Mouse (Mus musculus): ENCODE data around the gene Dph2. TPM values are rescaled to one million over a fixed set of nuclear protein-coding genes. Genes with fewer than 3 reads are reported as not detected.

Dph2 gene
- polyA plus RNA-seq, 1 experiment from 2014 or later, result 28.4 TPM

- H3K9me3 ChIP-seq (ENCODE audit: control insufficient read depth, low read length), result no peaks in the 10 kb centered on the region
- H3K4me3 ChIP-seq (ENCODE audit: low read depth, low read length), result no peak overlapping the region
- peaks cover 3% of the 10 kb centered on the region; the same call in 1 of the 2 replicates for H3K4me1 ChIP-seq (replicated peaks; ENCODE audit: control insufficient read depth, insufficient read depth, low read length)
- H3K36me3 ChIP-seq (ENCODE audit: control insufficient read depth, insufficient read depth, low read length), result peaks cover 23% of the 10 kb centered on the region
- H3K27ac ChIP-seq (ENCODE audit: low read depth, low read length), result no peak overlapping the region
- no peaks in the 10 kb centered on the region for H3K27me3 ChIP-seq (ENCODE audit: control insufficient read depth, insufficient read depth, low read length)
- ATAC-seq (replicated peaks; ENCODE audit: low FRiP score) (no peak), DNase-seq (ENCODE audit: low spot score) (no peak)
- H3K4me2 ChIP-seq (ENCODE audit: low read depth, low read length, severe bottlenecking), result no peak overlapping the region
- WGBS, result 91% methylated on average over 10 of the region's 10 CpGs
- H3K9ac ChIP-seq (ENCODE audit: low read length), result no peak overlapping the region
These were observed 12.3 kb upstream of the Dph2 start for GRCm38 (mm10) chr4:117904094-117904493.

GRCm38 (mm10) chr4:117898111-117898510 is 6.3 kb upstream of the Dph2 start:
- H3K36me3 ChIP-seq (ENCODE audit: control insufficient read depth, insufficient read depth, low read length), result peaks cover 11% of the 10 kb centered on the region
- 89% methylated on average over 3 of the region's 3 CpGs for WGBS

GRCm38 (mm10) chr4:117896031-117896430 is 4.2 kb upstream of the Dph2 start:
- H3K9me3 ChIP-seq (ENCODE audit: control insufficient read depth, low read length), result no peaks in the 10 kb centered on the region
- peaks cover 8% of the 10 kb centered on the region for H3K4me1 ChIP-seq (replicated peaks; ENCODE audit: control insufficient read depth, insufficient read depth, low read length)
- WGBS, result 92% methylated on average over 6 of the region's 6 CpGs
- DNase-seq (ENCODE audit: low spot score), result no peak
- H3K9ac ChIP-seq (ENCODE audit: low read length), result no peak overlapping the region
- no peak overlapping the region for H3K4me2 ChIP-seq (ENCODE audit: low read depth, low read length, severe bottlenecking)
- no peak overlapping the region for H3K4me3 ChIP-seq (ENCODE audit: low read depth, low read length)
- peaks cover 7% of the 10 kb centered on the region; the same call in 1 of the 2 replicates for H3K36me3 ChIP-seq (ENCODE audit: control insufficient read depth, insufficient read depth, low read length)
- no peaks in the 10 kb centered on the region for H3K27me3 ChIP-seq (ENCODE audit: control insufficient read depth, insufficient read depth, low read length)
- no peak for ATAC-seq (replicated peaks; ENCODE audit: low FRiP score)
- H3K27ac ChIP-seq (ENCODE audit: low read depth, low read length), result no peak overlapping the region

More at GRCm38 (mm10) chr4:117898111-117898510, 6.3 kb upstream of the Dph2 start:
- Histone ChIP-seq H3K27ac (ENCODE audit: low read depth, low read length) (no peak overlapping the region), H3K9ac (ENCODE audit: low read length) (no peak overlapping the region), H3K4me1 (replicated peaks; ENCODE audit: control insufficient read depth, insufficient read depth, low read length) (no peaks in the 10 kb centered on the region), H3K9me3 (ENCODE audit: control insufficient read depth, low read length) (no peaks in the 10 kb centered on the region), H3K4me3 (ENCODE audit: low read depth, low read length) (no peak overlapping the region), H3K27me3 (ENCODE audit: control insufficient read depth, insufficient read depth, low read length) (no peaks in the 10 kb centered on the region), H3K4me2 (ENCODE audit: low read depth, low read length, severe bottlenecking) (no peak overlapping the region)
- no peak for DNase-seq (ENCODE audit: low spot score)
- ATAC-seq (replicated peaks; ENCODE audit: low FRiP score), result no peak

DNA sequence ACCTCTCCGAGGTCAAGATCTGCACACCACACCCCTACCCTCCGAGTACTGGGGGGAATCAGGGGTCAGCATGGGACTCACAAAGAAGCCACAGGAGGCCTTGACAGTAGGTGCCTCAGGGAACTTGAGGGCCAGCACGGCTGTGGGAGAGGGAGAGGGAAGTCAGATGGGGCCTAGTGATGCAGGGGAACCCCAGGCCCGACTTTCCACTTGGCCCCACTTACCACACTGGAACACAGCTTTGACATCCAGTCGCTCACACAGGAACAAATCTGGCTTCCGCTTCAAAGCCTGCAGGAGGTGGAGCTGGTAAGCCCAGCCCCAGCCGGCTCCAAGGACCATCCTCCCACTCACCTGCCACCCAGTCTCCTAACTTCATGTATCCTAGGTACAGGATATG is 3.5 kb upstream of the Dph2 start:
- Histone ChIP-seq H3K4me2 (ENCODE audit: low read depth, low read length, severe bottlenecking) (no peak overlapping the region), H3K4me3 (ENCODE audit: low read depth, low read length) (no peak overlapping the region), H3K9ac (ENCODE audit: low read length) (no peak overlapping the region), H3K27ac (ENCODE audit: low read depth, low read length) (no peak overlapping the region), H3K27me3 (ENCODE audit: control insufficient read depth, insufficient read depth, low read length) (no peaks in the 10 kb centered on the region), H3K36me3 (ENCODE audit: control insufficient read depth, insufficient read depth, low read length) (peaks cover 4% of the 10 kb centered on the region; the same call in 1 of the 2 replicates), H3K4me1 (replicated peaks; ENCODE audit: control insufficient read depth, insufficient read depth, low read length) (peaks cover 11% of the 10 kb centered on the region), H3K9me3 (ENCODE audit: control insufficient read depth, low read length) (no peaks in the 10 kb centered on the region)
- no peak for DNase-seq (ENCODE audit: low spot score)
- WGBS, result 87% methylated on average over 7 of the region's 7 CpGs
- no peak for ATAC-seq (replicated peaks; ENCODE audit: low FRiP score)

GRCm38 (mm10) chr4:117894601-117895000 is 2.8 kb upstream of the Dph2 start:
- no peak overlapping the region for H3K9ac ChIP-seq (ENCODE audit: low read length)
- H3K9me3 ChIP-seq (ENCODE audit: control insufficient read depth, low read length), result no peaks in the 10 kb centered on the region
- DNase-seq (ENCODE audit: low spot score), result no peak
- no peak overlapping the region for H3K4me2 ChIP-seq (ENCODE audit: low read depth, low read length, severe bottlenecking)
- H3K27ac ChIP-seq (ENCODE audit: low read depth, low read length), result no peak overlapping the region
- H3K27me3 ChIP-seq (ENCODE audit: control insufficient read depth, insufficient read depth, low read length), result no peaks in the 10 kb centered on the region
- H3K4me1 ChIP-seq (replicated peaks; ENCODE audit: control insufficient read depth, insufficient read depth, low read length), result peaks cover 11% of the 10 kb centered on the region
- H3K36me3 ChIP-seq (ENCODE audit: control insufficient read depth, insufficient read depth, low read length), result no peaks in the 10 kb centered on the region; the same call in 1 of the 2 replicates
- no peak overlapping the region for H3K4me3 ChIP-seq (ENCODE audit: low read depth, low read length)
- no peak for ATAC-seq (replicated peaks; ENCODE audit: low FRiP score)
- 97% methylated on average over 8 of the region's 8 CpGs for WGBS

- H3K4me1 ChIP-seq (replicated peaks; ENCODE audit: control insufficient read depth, insufficient read depth, low read length), result peaks cover 11% of the 10 kb centered on the region
- H3K27ac ChIP-seq (ENCODE audit: low read depth, low read length), result no peak overlapping the region
- no peak overlapping the region for H3K4me2 ChIP-seq (ENCODE audit: low read depth, low read length, severe bottlenecking)
- 23% methylated on average over 9 of the region's 9 CpGs for WGBS
- peak; percentile 75 for DNase-seq (ENCODE audit: low spot score)
- no peak overlapping the region for H3K4me3 ChIP-seq (ENCODE audit: low read depth, low read length)
- H3K9ac ChIP-seq (ENCODE audit: low read length), result no peak overlapping the region
- ATAC-seq (replicated peaks; ENCODE audit: low FRiP score), result no peak
- H3K9me3 ChIP-seq (ENCODE audit: control insufficient read depth, low read length), result no peaks in the 10 kb centered on the region
- H3K27me3 ChIP-seq (ENCODE audit: control insufficient read depth, insufficient read depth, low read length), result no peaks in the 10 kb centered on the region
- no peaks in the 10 kb centered on the region; the same call in 1 of the 2 replicates for H3K36me3 ChIP-seq (ENCODE audit: control insufficient read depth, insufficient read depth, low read length)
These were observed 1.5 kb upstream of the Dph2 start for GRCm38 (mm10) chr4:117893376-117893775.

DNA sequence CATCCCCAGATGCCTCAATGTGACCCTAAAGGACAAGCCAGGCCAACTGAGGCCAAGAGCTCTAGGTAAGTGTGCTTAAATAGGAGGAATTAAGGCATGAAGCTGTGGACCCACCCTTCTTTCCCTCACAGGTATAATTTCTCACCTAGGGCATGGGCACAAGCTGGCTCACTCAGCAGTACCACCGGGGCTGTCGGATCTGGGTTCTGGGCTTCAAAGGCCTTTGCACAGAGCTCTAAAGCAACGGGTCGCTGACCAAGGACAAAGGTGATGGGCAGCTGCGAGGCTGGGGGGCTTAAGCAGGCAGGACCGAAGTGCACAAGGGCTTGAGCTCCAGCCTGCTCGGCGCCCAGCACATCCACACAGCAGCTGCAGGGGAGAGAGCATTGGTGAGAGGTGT is 1.1 kb downstream of the Dph2 start:
- DNase-seq (ENCODE audit: low spot score), result no peak
- Histone ChIP-seq H3K27me3 (ENCODE audit: control insufficient read depth, insufficient read depth, low read length) (no peaks in the 10 kb centered on the region), H3K9me3 (ENCODE audit: control insufficient read depth, low read length) (no peaks in the 10 kb centered on the region), H3K9ac (ENCODE audit: low read length) (no peak overlapping the region), H3K4me2 (ENCODE audit: low read depth, low read length, severe bottlenecking) (peak overlapping the region; percentile 74; the same call in 1 of the 2 replicates), H3K4me3 (ENCODE audit: low read depth, low read length) (peak overlapping the region; percentile 75; the same call in 1 of the 2 replicates), H3K27ac (ENCODE audit: low read depth, low read length) (no peak overlapping the region), H3K4me1 (replicated peaks; ENCODE audit: control insufficient read depth, insufficient read depth, low read length) (peaks cover 19% of the 10 kb centered on the region), H3K36me3 (ENCODE audit: control insufficient read depth, insufficient read depth, low read length) (no peaks in the 10 kb centered on the region; the same call in 1 of the 2 replicates)
- no peak for ATAC-seq (replicated peaks; ENCODE audit: low FRiP score)
- WGBS, result 66% methylated on average over 8 of the region's 8 CpGs

DNA sequence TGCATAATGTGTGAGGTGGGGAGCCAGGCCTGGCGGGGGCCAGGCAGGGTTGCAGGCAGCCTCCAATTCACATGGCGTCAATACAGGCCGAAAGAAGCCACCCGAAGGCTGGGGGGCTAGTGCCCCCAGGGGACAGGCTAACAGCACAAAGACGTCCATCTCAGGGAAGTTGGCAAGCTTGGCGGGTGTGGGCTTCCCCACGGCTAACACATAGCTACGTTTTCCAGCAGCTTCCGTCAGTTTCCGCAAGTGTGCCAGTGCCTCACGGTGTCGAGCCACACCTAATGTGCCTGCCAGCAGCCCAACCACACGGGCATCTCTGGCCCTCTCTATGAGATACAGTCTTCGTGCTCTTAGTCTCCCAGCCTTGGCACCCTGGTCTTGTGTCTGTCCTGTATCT is 1.8 kb downstream of the Dph2 start:
- Histone ChIP-seq H3K27ac (ENCODE audit: low read depth, low read length) (no peak overlapping the region), H3K4me2 (ENCODE audit: low read depth, low read length, severe bottlenecking) (no peak overlapping the region), H3K4me1 (replicated peaks; ENCODE audit: control insufficient read depth, insufficient read depth, low read length) (peaks cover 19% of the 10 kb centered on the region), H3K36me3 (ENCODE audit: control insufficient read depth, insufficient read depth, low read length) (no peaks in the 10 kb centered on the region; the same call in 1 of the 2 replicates), H3K27me3 (ENCODE audit: control insufficient read depth, insufficient read depth, low read length) (no peaks in the 10 kb centered on the region), H3K4me3 (ENCODE audit: low read depth, low read length) (no peak overlapping the region), H3K9ac (ENCODE audit: low read length) (no peak overlapping the region), H3K9me3 (ENCODE audit: control insufficient read depth, low read length) (no peaks in the 10 kb centered on the region)
- DNase-seq (ENCODE audit: low spot score) (no peak), ATAC-seq (replicated peaks; ENCODE audit: low FRiP score) (no peak)
- WGBS, result 90% methylated on average over 14 of the region's 14 CpGs

GRCm38 (mm10) chr4:117889471-117889870 is 2.4 kb downstream of the Dph2 start:
- Histone ChIP-seq H3K4me3 (ENCODE audit: low read depth, low read length) (no peak overlapping the region), H3K4me2 (ENCODE audit: low read depth, low read length, severe bottlenecking) (no peak overlapping the region), H3K4me1 (replicated peaks; ENCODE audit: control insufficient read depth, insufficient read depth, low read length) (peaks cover 19% of the 10 kb centered on the region), H3K36me3 (ENCODE audit: control insufficient read depth, insufficient read depth, low read length) (no peaks in the 10 kb centered on the region; the same call in 1 of the 2 replicates), H3K27ac (ENCODE audit: low read depth, low read length) (no peak overlapping the region), H3K9ac (ENCODE audit: low read length) (no peak overlapping the region), H3K9me3 (ENCODE audit: control insufficient read depth, low read length) (no peaks in the 10 kb centered on the region), H3K27me3 (ENCODE audit: control insufficient read depth, insufficient read depth, low read length) (no peaks in the 10 kb centered on the region)
- DNase-seq (ENCODE audit: low spot score), result no peak
- 90% methylated on average over 15 of the region's 15 CpGs for WGBS
- no peak for ATAC-seq (replicated peaks; ENCODE audit: low FRiP score)

Measured in forebrain, embryonic 11.5 days (tissue).